Mouse (Mus musculus): ENCODE results near the gene Clvs2. TPM values are rescaled to one million over a fixed set of nuclear protein-coding genes. Genes with fewer than 3 reads are reported as not detected.

The Clvs2 gene
- polyA plus RNA-seq, 1 experiment, result 0.21 TPM

GRCm38 (mm10) chr10:33588800-33589199, 35.8 kb downstream of the Clvs2 start:
- no peak for TF ChIP-seq CTCF (IDR thresholded peaks at IDR 0.05; ENCODE audit: control insufficient read depth, insufficient read depth, insufficient replicate concordance, low read depth, low read length)
- TF ChIP-seq POLR2A (IDR thresholded peaks at IDR 0.05; ENCODE audit: control insufficient read depth, low read depth, low read length), result no peak
- H3K4me1 ChIP-seq (ENCODE audit: control insufficient read depth, insufficient read depth, low read length), result peaks cover 3% of the 10 kb centered on the region; the same call in 1 of the 2 replicates
- no peak overlapping the region for H3K27ac ChIP-seq (ENCODE audit: control insufficient read depth, insufficient read depth, low read depth, low read length)
- no peaks in the 10 kb centered on the region for H3K27me3 ChIP-seq (ENCODE audit: control insufficient read depth, insufficient read depth, low read length)
- H3K36me3 ChIP-seq (ENCODE audit: control insufficient read depth, insufficient read depth, low read length), result no peaks in the 10 kb centered on the region
- H3K4me3 ChIP-seq (ENCODE audit: control insufficient read depth, low read depth, low read length), result no peak overlapping the region

- Histone ChIP-seq H3K36me3 (ENCODE audit: control insufficient read depth, insufficient read depth, low read length) (no peaks in the 10 kb centered on the region), H3K27ac (ENCODE audit: control insufficient read depth, insufficient read depth, low read depth, low read length) (no peak overlapping the region)
Measured at GRCm38 (mm10) chr10:33587118-33587517, 37.5 kb downstream of the Clvs2 start.

GRCm38 (mm10) chr10:33558081-33558480, 66.5 kb downstream of the Clvs2 start:
- H3K27me3 ChIP-seq (ENCODE audit: control insufficient read depth, insufficient read depth, low read length), result no peaks in the 10 kb centered on the region
- TF ChIP-seq POLR2A (IDR thresholded peaks at IDR 0.05; ENCODE audit: control insufficient read depth, low read depth, low read length) (no peak), CTCF (IDR thresholded peaks at IDR 0.05; ENCODE audit: control insufficient read depth, insufficient read depth, insufficient replicate concordance, low read depth, low read length) (no peak)
- H3K4me1 ChIP-seq (ENCODE audit: control insufficient read depth, insufficient read depth, low read length), result no peaks in the 10 kb centered on the region
- H3K27ac ChIP-seq (ENCODE audit: control insufficient read depth, insufficient read depth, low read depth, low read length), result no peak overlapping the region
- H3K4me3 ChIP-seq (ENCODE audit: control insufficient read depth, low read depth, low read length), result no peak overlapping the region
- no peaks in the 10 kb centered on the region for H3K36me3 ChIP-seq (ENCODE audit: control insufficient read depth, insufficient read depth, low read length)

More at GRCm38 (mm10) chr10:33587118-33587517, 37.5 kb downstream of the Clvs2 start:
- H3K27me3 ChIP-seq (ENCODE audit: control insufficient read depth, insufficient read depth, low read length), result no peaks in the 10 kb centered on the region
- H3K4me3 ChIP-seq (ENCODE audit: control insufficient read depth, low read depth, low read length), result no peak overlapping the region
- TF ChIP-seq CTCF (IDR thresholded peaks at IDR 0.05; ENCODE audit: control insufficient read depth, insufficient read depth, insufficient replicate concordance, low read depth, low read length) (no peak), POLR2A (IDR thresholded peaks at IDR 0.05; ENCODE audit: control insufficient read depth, low read depth, low read length) (no peak)
- H3K4me1 ChIP-seq (ENCODE audit: control insufficient read depth, insufficient read depth, low read length), result no peaks in the 10 kb centered on the region

- no peak for TF ChIP-seq CTCF (IDR thresholded peaks at IDR 0.05; ENCODE audit: control insufficient read depth, insufficient read depth, insufficient replicate concordance, low read depth, low read length)
- no peak for TF ChIP-seq POLR2A (IDR thresholded peaks at IDR 0.05; ENCODE audit: control insufficient read depth, low read depth, low read length)
- no peaks in the 10 kb centered on the region for H3K4me1 ChIP-seq (ENCODE audit: control insufficient read depth, insufficient read depth, low read length)
- H3K27ac ChIP-seq (ENCODE audit: control insufficient read depth, insufficient read depth, low read depth, low read length), result no peak overlapping the region
- no peaks in the 10 kb centered on the region for H3K36me3 ChIP-seq (ENCODE audit: control insufficient read depth, insufficient read depth, low read length)
- H3K4me3 ChIP-seq (ENCODE audit: control insufficient read depth, low read depth, low read length), result no peak overlapping the region
- H3K27me3 ChIP-seq (ENCODE audit: control insufficient read depth, insufficient read depth, low read length), result no peaks in the 10 kb centered on the region
Measured at GRCm38 (mm10) chr10:33540331-33540730, 84.2 kb downstream of the Clvs2 start.

Other genes starting within 250 kb of the Clvs2 start
- gene Sult3a2, start 161.9 kb upstream of the Clvs2 start, polyA plus RNA-seq (2012; rRNA removed), result 0.12 TPM in 1 of 2 replicates, not detected in the other
- not detected in 2 replicates for gene Sult3a1, start 233.0 kb upstream of the Clvs2 start, polyA plus RNA-seq (2012; rRNA removed)